Mouse (Mus musculus): Measurements from ENCODE around the gene Gigyf1. TPM values are rescaled to one million over a fixed set of nuclear protein-coding genes. Genes with fewer than 3 reads are reported as not detected.

Gene Gigyf1
- polyA plus RNA-seq, 1 experiment from 2014 or later = 8.9 TPM

DNA sequence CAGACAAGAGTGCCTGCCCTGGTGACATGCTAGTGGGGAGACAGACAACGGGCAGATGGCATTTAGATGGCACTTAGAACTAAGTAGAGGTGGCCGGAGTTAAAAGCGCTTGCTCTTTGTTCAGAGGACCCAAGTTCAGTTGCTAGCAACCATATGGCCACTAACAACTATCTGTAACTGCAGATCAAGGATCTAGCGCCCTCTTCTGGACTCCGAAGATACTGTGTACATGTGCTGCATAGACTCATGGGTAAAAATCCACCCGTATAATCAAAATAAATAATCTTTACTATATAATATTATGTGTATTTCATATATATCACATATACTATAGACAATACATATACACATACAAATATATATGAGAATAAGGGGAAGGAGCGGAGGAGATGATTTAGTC, 30.7 kb upstream of the Gigyf1 start:
- no peak overlapping the region for H3K9ac ChIP-seq (ENCODE audit: low read depth, low read length)
- no peaks in the 10 kb centered on the region for H3K36me3 ChIP-seq (ENCODE audit: control insufficient read depth, insufficient read depth, low read length)
- H3K27me3 ChIP-seq (replicated peaks; ENCODE audit: control insufficient read depth, insufficient read depth, low read length) = 0 out of 2 replicates have a peak, but pooled peaks cover 9% of the 10 kb centered on the region
- no peak overlapping the region for H3K4me3 ChIP-seq (ENCODE audit: low read depth, low read length)
- H3K9me3 ChIP-seq (ENCODE audit: control insufficient read depth, low read length) = no peaks in the 10 kb centered on the region
- H3K27ac ChIP-seq (replicated peaks; ENCODE audit: low read depth, low read length) = no peak overlapping the region
- H3K4me2 ChIP-seq (ENCODE audit: low read depth, low read length) = no peak overlapping the region
- no peak for DNase-seq (ENCODE audit: low spot score)
- H3K4me1 ChIP-seq (ENCODE audit: control insufficient read depth, insufficient read depth, low read length) = 0 out of 2 replicates have a peak, but pooled peaks cover 3% of the 10 kb centered on the region
- ATAC-seq (ENCODE audit: low read depth) = no peak
- WGBS = 90% methylated on average over 7 of the region's 7 CpGs

DNA sequence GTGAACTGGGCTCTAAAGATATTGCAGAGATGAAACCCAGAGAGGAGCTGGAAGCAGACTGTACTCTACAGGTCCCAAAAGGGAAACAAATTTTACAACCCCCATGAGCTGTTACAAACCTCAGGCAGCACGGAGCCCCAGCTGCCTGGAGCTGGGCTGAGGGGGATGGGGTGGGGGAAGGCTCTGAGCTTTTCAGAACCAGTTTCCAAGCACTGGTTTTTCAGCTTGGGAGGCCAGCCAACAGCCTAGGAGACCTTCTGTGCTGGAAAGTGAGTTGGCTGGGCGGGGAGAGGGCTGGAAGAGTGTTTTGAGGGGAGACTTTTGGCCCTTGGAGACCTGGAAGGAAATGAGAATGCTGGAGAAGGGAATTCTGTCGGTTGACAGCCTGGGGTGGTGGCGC, 26.8 kb upstream of the Gigyf1 start:
- peak; percentile 54 for DNase-seq (ENCODE audit: low spot score)
- H3K4me2 ChIP-seq (ENCODE audit: low read depth, low read length) = no peak overlapping the region
- whole genome bisulfite sequencing = 48% methylated on average over 4 of the region's 4 CpGs
- H3K27ac ChIP-seq (replicated peaks; ENCODE audit: low read depth, low read length) = no peak overlapping the region
- H3K9me3 ChIP-seq (ENCODE audit: control insufficient read depth, low read length) = no peaks in the 10 kb centered on the region
- no peak overlapping the region for H3K4me3 ChIP-seq (ENCODE audit: low read depth, low read length)
- no peaks in the 10 kb centered on the region for H3K36me3 ChIP-seq (ENCODE audit: control insufficient read depth, insufficient read depth, low read length)
- no peaks in the 10 kb centered on the region for H3K27me3 ChIP-seq (replicated peaks; ENCODE audit: control insufficient read depth, insufficient read depth, low read length)
- no peaks in the 10 kb centered on the region for H3K4me1 ChIP-seq (ENCODE audit: control insufficient read depth, insufficient read depth, low read length)
- ATAC-seq (ENCODE audit: low read depth) = no peak
- H3K9ac ChIP-seq (ENCODE audit: low read depth, low read length) = no peak overlapping the region

DNA sequence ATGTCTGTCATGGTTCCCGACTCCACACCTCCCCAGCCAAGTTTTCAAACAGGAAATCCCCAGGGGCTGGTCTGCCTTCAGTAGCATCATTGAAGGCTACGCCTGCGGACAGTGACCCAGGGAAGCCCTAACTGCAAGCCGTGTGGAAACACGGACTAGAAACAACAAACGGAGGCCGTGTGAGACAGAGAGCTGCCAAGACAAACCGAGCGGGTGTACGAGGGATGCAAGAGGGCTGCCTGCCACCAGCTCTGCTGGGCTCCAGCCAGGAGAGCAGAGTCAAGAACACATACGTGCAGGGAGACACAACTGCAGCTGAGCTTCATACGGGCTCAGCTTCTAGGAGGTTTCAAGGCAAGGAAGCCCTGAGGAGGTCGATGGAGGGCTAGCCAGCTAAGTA, 24.5 kb upstream of the Gigyf1 start:
- no peaks in the 10 kb centered on the region for H3K4me1 ChIP-seq (ENCODE audit: control insufficient read depth, insufficient read depth, low read length)
- no peak overlapping the region for H3K9ac ChIP-seq (ENCODE audit: low read depth, low read length)
- no peaks in the 10 kb centered on the region for H3K36me3 ChIP-seq (ENCODE audit: control insufficient read depth, insufficient read depth, low read length)
- WGBS = 60% methylated on average over 13 of the region's 13 CpGs
- H3K27ac ChIP-seq (replicated peaks; ENCODE audit: low read depth, low read length) = no peak overlapping the region
- peak; percentile 16 for DNase-seq (ENCODE audit: low spot score)
- no peak overlapping the region for H3K4me3 ChIP-seq (ENCODE audit: low read depth, low read length)
- H3K27me3 ChIP-seq (replicated peaks; ENCODE audit: control insufficient read depth, insufficient read depth, low read length) = no peaks in the 10 kb centered on the region
- no peaks in the 10 kb centered on the region for H3K9me3 ChIP-seq (ENCODE audit: control insufficient read depth, low read length)
- ATAC-seq (ENCODE audit: low read depth) = no peak
- H3K4me2 ChIP-seq (ENCODE audit: low read depth, low read length) = no peak overlapping the region

DNA sequence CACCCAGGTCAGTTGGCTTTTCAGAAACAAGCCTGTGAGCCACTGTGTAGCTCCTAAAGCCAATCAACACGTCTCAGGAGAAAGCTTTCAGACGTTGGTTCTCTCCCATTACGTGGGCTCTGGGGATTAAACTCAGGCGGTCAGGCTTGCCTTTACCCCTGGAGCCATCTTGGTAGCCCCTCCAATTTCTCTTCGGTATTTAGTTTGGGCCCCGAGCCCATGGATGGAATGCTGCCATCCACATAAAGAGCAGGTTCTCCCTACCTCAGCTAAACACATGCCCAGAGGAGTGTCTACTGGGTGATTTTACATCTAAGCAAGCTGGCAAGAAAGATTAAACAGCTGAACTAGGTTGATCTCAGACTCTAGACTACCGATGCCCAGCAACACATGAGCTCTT, 18.2 kb upstream of the Gigyf1 start:
- H3K4me1 ChIP-seq (ENCODE audit: control insufficient read depth, insufficient read depth, low read length) = peaks cover 7% of the 10 kb centered on the region
- WGBS = 88% methylated on average over 7 of the region's 7 CpGs
- DNase-seq (ENCODE audit: low spot score) = no peak
- no peak overlapping the region for H3K4me2 ChIP-seq (ENCODE audit: low read depth, low read length)
- H3K4me3 ChIP-seq (ENCODE audit: low read depth, low read length) = no peak overlapping the region
- ATAC-seq (ENCODE audit: low read depth) = no peak
- no peaks in the 10 kb centered on the region for H3K36me3 ChIP-seq (ENCODE audit: control insufficient read depth, insufficient read depth, low read length)
- no peak overlapping the region for H3K27ac ChIP-seq (replicated peaks; ENCODE audit: low read depth, low read length)
- H3K9ac ChIP-seq (ENCODE audit: low read depth, low read length) = no peak overlapping the region
- no peaks in the 10 kb centered on the region for H3K9me3 ChIP-seq (ENCODE audit: control insufficient read depth, low read length)
- H3K27me3 ChIP-seq (replicated peaks; ENCODE audit: control insufficient read depth, insufficient read depth, low read length) = no peaks in the 10 kb centered on the region

DNA sequence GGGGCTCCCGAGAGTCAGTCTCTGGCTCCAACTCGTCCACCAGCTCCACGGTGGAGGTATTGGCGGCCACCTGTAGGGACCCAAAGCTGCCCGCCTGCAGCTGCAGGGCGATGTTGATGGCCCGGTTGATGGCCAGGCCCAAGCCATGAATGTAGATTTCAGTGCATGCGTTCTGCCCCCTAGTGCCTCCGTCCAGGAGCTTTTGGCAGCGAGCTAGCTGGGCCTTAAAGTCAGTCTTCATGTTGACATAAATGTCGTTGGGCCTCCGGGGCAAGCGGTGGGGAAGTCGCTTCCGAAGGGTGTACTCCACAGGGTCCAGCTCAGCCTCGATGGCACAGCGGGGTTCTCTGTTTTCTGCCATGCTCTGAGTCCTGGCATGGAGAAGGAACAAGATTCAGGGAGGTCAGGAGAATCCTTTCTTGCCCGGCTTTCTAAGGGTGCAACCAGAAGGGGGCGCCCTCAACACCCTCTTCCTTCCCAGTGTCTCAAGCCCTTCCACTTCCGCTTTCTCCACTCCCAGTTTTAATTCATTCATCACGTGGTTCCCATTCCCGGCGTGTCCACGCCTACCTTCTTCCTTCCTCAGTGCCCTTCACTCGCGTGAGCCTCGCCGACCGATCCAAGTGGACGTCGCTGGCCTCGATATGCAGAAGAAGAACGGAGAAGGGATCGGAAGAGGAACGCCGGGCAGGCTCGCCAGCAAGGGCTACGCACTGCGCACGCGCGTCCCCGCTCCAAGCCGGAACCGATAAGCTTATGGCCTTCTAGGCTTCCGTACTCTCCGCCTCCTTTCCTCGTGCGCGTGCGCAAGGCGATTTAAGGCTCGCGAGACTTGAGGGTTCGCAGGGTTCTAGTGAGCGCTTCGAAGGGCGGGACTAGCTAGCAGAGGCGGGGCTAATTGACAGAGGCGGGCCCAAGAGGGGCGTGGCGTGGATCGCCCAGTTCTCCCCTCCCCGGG, 16.4 kb upstream of the Gigyf1 start, which contains the start of gene Pop7:
TSS of gene Pop7 (minus strand) at position 810 of the 958 bp plus-strand sequence.
- Histone ChIP-seq H3K4me2 (ENCODE audit: low read depth, low read length) (peak within 1 kb of the TSS; percentile 73), H3K9me3 (ENCODE audit: control insufficient read depth, low read length) (no peaks in the 10 kb centered on the region), H3K4me3 (ENCODE audit: low read depth, low read length) (peak within 1 kb of the TSS; percentile 58), H3K27ac (replicated peaks; ENCODE audit: low read depth, low read length) (peak within 1 kb of the TSS; percentile 97), H3K27me3 (replicated peaks; ENCODE audit: control insufficient read depth, insufficient read depth, low read length) (no peaks in the 10 kb centered on the region), H3K9ac (ENCODE audit: low read depth, low read length) (peak within 1 kb of the TSS; percentile 81), H3K4me1 (ENCODE audit: control insufficient read depth, insufficient read depth, low read length) (peaks cover 7% of the 10 kb centered on the region), H3K36me3 (ENCODE audit: control insufficient read depth, insufficient read depth, low read length) (no peaks in the 10 kb centered on the region)
- ATAC-seq (ENCODE audit: low read depth) (peak; percentile 96), DNase-seq (ENCODE audit: low spot score) (peak; percentile 100)
- 2% methylated on average over 63 of the region's 64 CpGs for WGBS

DNA sequence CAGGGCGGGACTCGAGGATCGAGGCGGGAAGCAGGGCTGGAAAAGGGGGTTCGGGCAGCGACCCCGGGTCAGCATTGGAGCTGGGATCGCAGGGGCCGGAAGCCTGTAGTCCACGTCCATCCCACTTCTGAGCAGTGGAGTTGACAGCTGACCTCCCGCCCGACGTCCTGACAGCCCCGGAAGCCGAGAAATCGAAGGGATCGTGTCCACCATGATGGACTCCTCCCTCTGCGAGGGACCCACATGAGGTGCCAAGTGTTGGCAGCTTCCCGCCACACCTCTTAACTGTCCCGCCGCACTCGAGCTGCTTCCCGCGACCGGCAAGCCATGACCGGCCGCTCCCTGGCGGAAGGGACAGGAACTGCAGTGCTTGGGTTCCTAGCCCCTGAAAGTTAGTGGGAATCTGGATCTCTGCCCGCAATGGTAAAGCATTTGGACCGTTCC, 15.7 kb upstream of the Gigyf1 start:
- DNase-seq (ENCODE audit: low spot score) (peak; percentile 96), ATAC-seq (ENCODE audit: low read depth) (peak; percentile 86)
- H3K4me1 ChIP-seq (ENCODE audit: control insufficient read depth, insufficient read depth, low read length) = peaks cover 7% of the 10 kb centered on the region
- no peaks in the 10 kb centered on the region for H3K27me3 ChIP-seq (replicated peaks; ENCODE audit: control insufficient read depth, insufficient read depth, low read length)
- H3K36me3 ChIP-seq (ENCODE audit: control insufficient read depth, insufficient read depth, low read length) = no peaks in the 10 kb centered on the region
- WGBS = under 1% methylated on average over 23 of the region's 30 CpGs
- H3K4me2 ChIP-seq (ENCODE audit: low read depth, low read length) = peak overlapping the region; percentile 73
- H3K4me3 ChIP-seq (ENCODE audit: low read depth, low read length) = peak overlapping the region; percentile 58
- H3K9me3 ChIP-seq (ENCODE audit: control insufficient read depth, low read length) = no peaks in the 10 kb centered on the region
- H3K9ac ChIP-seq (ENCODE audit: low read depth, low read length) = peak overlapping the region; percentile 75
- peak overlapping the region; percentile 97 for H3K27ac ChIP-seq (replicated peaks; ENCODE audit: low read depth, low read length)

DNA sequence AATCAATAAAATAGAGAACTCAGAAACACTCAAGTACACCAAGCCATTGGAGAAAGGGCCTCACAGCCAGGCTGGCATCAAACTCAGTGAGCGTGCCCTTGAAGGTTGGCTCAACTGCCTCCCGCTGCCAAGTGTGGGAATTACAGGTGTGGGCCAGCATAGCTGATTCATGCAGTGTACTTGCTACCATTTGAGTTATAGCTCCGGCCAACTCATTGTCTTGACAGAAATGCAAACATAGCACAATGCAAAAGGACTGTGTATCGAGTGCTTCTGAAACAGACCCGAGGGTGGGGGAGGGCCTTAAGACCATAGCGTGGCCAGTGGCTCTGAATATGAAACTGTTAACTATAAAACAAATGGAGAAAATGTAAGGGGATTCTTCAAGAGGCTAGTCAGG, 14.3 kb upstream of the Gigyf1 start:
- Histone ChIP-seq H3K36me3 (ENCODE audit: control insufficient read depth, insufficient read depth, low read length) (no peaks in the 10 kb centered on the region), H3K9ac (ENCODE audit: low read depth, low read length) (no peak overlapping the region), H3K4me2 (ENCODE audit: low read depth, low read length) (no peak overlapping the region), H3K27me3 (replicated peaks; ENCODE audit: control insufficient read depth, insufficient read depth, low read length) (no peaks in the 10 kb centered on the region), H3K9me3 (ENCODE audit: control insufficient read depth, low read length) (no peaks in the 10 kb centered on the region), H3K4me3 (ENCODE audit: low read depth, low read length) (no peak overlapping the region), H3K27ac (replicated peaks; ENCODE audit: low read depth, low read length) (no peak overlapping the region), H3K4me1 (ENCODE audit: control insufficient read depth, insufficient read depth, low read length) (peaks cover 7% of the 10 kb centered on the region)
- 84% methylated on average over 6 of the region's 6 CpGs for WGBS
- DNase-seq (ENCODE audit: low spot score) (no peak), ATAC-seq (ENCODE audit: low read depth) (no peak)

DNA sequence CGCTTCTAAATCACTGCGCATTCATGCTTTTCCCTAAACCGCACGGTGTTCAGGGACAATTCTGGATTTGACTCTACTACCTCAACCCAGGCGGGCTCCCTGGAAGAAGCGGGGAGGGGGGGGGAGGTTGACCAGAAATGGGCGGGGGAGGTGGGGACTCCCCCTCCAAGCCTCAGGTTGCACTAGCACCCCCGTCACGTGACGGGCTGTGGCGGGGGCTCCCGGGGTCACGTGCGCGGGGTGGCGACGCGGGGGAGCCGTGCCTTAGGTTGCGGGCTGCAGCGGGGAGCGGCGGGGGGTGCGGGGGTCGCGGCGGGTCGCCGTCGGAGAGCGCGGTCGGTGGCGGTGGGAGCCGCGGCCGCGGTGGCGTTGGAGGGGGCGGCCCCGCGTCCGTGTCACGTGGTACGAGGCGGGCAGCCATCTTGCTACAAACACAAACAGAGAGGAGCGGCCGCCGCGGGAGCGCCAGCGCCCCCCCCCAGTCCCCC, 8.3 kb upstream of the Gigyf1 start:
- 2% methylated on average over 8 of the region's 52 CpGs for WGBS
- peak; percentile 82 for DNase-seq (ENCODE audit: low spot score)
- ATAC-seq (ENCODE audit: low read depth) = peak; percentile 68

More for the DNA sequence above, 8.3 kb upstream of the Gigyf1 start:
- Histone ChIP-seq H3K4me1 (ENCODE audit: control insufficient read depth, insufficient read depth, low read length) (peaks cover 6% of the 10 kb centered on the region; the same call in 1 of the 2 replicates), H3K27ac (replicated peaks; ENCODE audit: low read depth, low read length) (peak overlapping the region; percentile 88), H3K4me3 (ENCODE audit: low read depth, low read length) (peak overlapping the region; percentile 95), H3K9me3 (ENCODE audit: control insufficient read depth, low read length) (no peaks in the 10 kb centered on the region), H3K9ac (ENCODE audit: low read depth, low read length) (peak overlapping the region; percentile 98), H3K36me3 (ENCODE audit: control insufficient read depth, insufficient read depth, low read length) (0 out of 2 replicates have a peak, but pooled peaks cover 7% of the 10 kb centered on the region), H3K4me2 (ENCODE audit: low read depth, low read length) (peak overlapping the region; percentile 39), H3K27me3 (replicated peaks; ENCODE audit: control insufficient read depth, insufficient read depth, low read length) (no peaks in the 10 kb centered on the region)

All from embryonic facial prominence, embryonic 14.5 days (tissue).